Mouse (Mus musculus): ENCODE results near the gene Zswim3.

- TF ChIP-seq GATA1 (IDR thresholded peaks at IDR 0.05; ENCODE audit: borderline replicate concordance, low read length), result no peak
- no peak for TF ChIP-seq FLI1 (IDR thresholded peaks at IDR 0.05; ENCODE audit: low read length)
These were observed 17.1 kb upstream of the Zswim3 start for GRCm38 (mm10) chr2:164787779-164788178.
